Mouse (Mus musculus) stomach, postnatal 0 days (tissue): Measurements from ENCODE around the gene Jmjd6.

Experiments used
- CTCF ChIP-seq: IDR thresholded peaks from 2 replicates; pipeline ENCODE4 v1.5.1; 2016; ENCODE audit warnings: antibody characterized with exemption, low read depth, mild to moderate bottlenecking, moderate library complexity
- EP300 ChIP-seq: optimal IDR thresholded peaks from 2 replicates; pipeline ENCODE3; 2016; ENCODE audit warnings: antibody characterized with exemption

DNA sequence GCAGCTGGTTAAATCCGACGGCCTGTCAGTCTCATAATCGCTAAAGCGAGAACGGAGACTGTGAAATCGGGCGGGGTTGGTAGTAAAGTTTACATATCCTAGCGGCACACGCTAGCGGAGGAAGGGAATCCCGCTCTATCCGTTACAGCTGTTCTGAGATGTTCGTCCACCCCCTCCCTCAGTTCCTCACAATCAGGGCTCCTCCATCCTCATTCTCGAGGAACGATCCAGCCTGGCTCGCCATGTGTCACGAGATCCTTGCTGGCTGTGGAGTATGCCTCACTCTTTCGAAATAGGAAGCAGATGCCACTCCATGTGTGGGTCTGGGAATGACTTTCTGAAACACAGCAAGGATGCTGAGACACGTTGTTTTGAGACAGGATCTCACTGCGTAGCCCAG lies 30.7 kb upstream of the Jmjd6 start:
- TF ChIP-seq CTCF: no peak
- TF ChIP-seq EP300: no peak
